Mouse (Mus musculus) ES-E14 (cell line): ENCODE measurements around the gene Ntm. TPM values are rescaled to one million over a fixed set of nuclear protein-coding genes. Genes with fewer than 3 reads are reported as not detected.

ENCODE experiments used
- DNase-seq: peaks from one replicate; pipeline ENCODE4 v3.0.0-alpha.2; 2013; ENCODE audit warnings: low read depth, low spot score
- H3K27ac ChIP-seq: 2 replicates; pipeline ENCODE4 v1.5.1; 2012; ENCODE audit warnings: low read depth, mild to moderate bottlenecking, low read length, moderate library complexity, mixed read lengths; ENCODE audit not compliant: poor library complexity, insufficient read depth, severe bottlenecking
- H3K36me3 ChIP-seq: 2 replicates; pipeline ENCODE4 v1.6.1; 2012; ENCODE audit warnings: mild to moderate bottlenecking, low read length, moderate library complexity, mixed read lengths; ENCODE audit not compliant: control insufficient read depth, poor library complexity, insufficient read depth, severe bottlenecking
- H3K4me1 ChIP-seq, 2 experiments: fragments of 150-350 bp in 1 of 2; sonication (generic) in 1 of 2; 2 replicates each; pipeline ENCODE4 v1.6.1; 2012; ENCODE audit warnings: low read length in 2 of 2, mild to moderate bottlenecking in 1 of 2, mixed read lengths in 1 of 2; ENCODE audit not compliant: control insufficient read depth in 2 of 2, insufficient read depth in 2 of 2, poor library complexity in 1 of 2
- H3K4me3 ChIP-seq, 2 experiments: fragments of 150-350 bp in 1 of 2; sonication (generic) in 1 of 2; 2 replicates each; pipeline ENCODE4 v1.5.1; 2012; ENCODE audit warnings: low read length in 2 of 2, low read depth in 1 of 2, mild to moderate bottlenecking in 1 of 2, mixed read lengths in 1 of 2; ENCODE audit not compliant: insufficient read depth in 1 of 2, poor library complexity in 1 of 2, severe bottlenecking in 1 of 2
- H3K9ac ChIP-seq: 2 replicates; pipeline ENCODE4 v1.6.1; 2012; ENCODE audit warnings: low read depth, mild to moderate bottlenecking, low read length, mixed read lengths; ENCODE audit not compliant: poor library complexity, insufficient read depth, severe bottlenecking
- H3K9me3 ChIP-seq: fragments of 150-350 bp; sonication (generic); 2 replicates; pipeline ENCODE4 v1.6.1; 2012; ENCODE audit warnings: low read depth, mild to moderate bottlenecking, low read length; ENCODE audit not compliant: control insufficient read depth, insufficient read depth
- CHD2 ChIP-seq: IDR thresholded peaks from 2 replicates; pipeline ENCODE4 v1.6.1; 2014; ENCODE audit warnings: mild to moderate bottlenecking, low read depth, low read length, inconsistent platforms
- HCFC1 ChIP-seq: IDR thresholded peaks from 2 replicates; pipeline ENCODE4 v1.6.1; 2012; ENCODE audit warnings: low read length, inconsistent platforms, borderline replicate concordance; ENCODE audit not compliant: insufficient read depth
- MAFK ChIP-seq: IDR thresholded peaks from 2 replicates; pipeline ENCODE4 v1.6.1; 2014; ENCODE audit warnings: mild to moderate bottlenecking, low read depth, low read length, inconsistent platforms; ENCODE audit not compliant: insufficient read depth
- ZC3H11A ChIP-seq: IDR thresholded peaks from 2 replicates; pipeline ENCODE4 v1.6.1; 2012; ENCODE audit warnings: low read depth, mild to moderate bottlenecking, inconsistent platforms, low read length, borderline replicate concordance
- ZNF384 ChIP-seq: IDR thresholded peaks from 2 replicates; pipeline ENCODE4 v1.6.1; 2012; ENCODE audit warnings: low read depth, low read length, inconsistent platforms
- in situ Hi-C, 2 experiments: fragments of 600-800 bp; cut with MboI; formaldehyde crosslinking; loops; one replicate each; pipeline ENCODE4 v1.15.1; 2025; ENCODE audit warnings: low sequenced_read_pairs in 2 of 2, inconsistent platforms in 1 of 2; ENCODE audit not compliant: unreplicated experiment in 2 of 2
- total RNA-seq: library from RNA; depleted of rRNA; stranded (reverse); fragments of 300-350 nt; gene quantifications from 2 replicates; pipeline ENCODE4 v1.2.3, GENCODE M21; 2012

The Ntm gene
- total RNA-seq, 1 experiment = 0.67 TPM

GRCm38 (mm10) chr9:29823716-29824115 lies 139.2 kb downstream of the Ntm start:
- no peak overlapping the region for H3K4me3 ChIP-seq
- no peak overlapping the region for H3K27ac ChIP-seq
- no peak overlapping the region for H3K9ac ChIP-seq
- no peak for TF ChIP-seq ZNF384
- no peak for TF ChIP-seq HCFC1
- TF ChIP-seq CHD2 = no peak
- no peak for TF ChIP-seq MAFK
- no peak for TF ChIP-seq ZC3H11A
- DNase-seq = no peak
- H3K9me3 ChIP-seq = no peaks in the 10 kb centered on the region
- in situ Hi-C loops = no loop called here
- H3K36me3 ChIP-seq = no peaks in the 10 kb centered on the region
- H3K4me1 ChIP-seq = no peaks in the 10 kb centered on the region

DNA sequence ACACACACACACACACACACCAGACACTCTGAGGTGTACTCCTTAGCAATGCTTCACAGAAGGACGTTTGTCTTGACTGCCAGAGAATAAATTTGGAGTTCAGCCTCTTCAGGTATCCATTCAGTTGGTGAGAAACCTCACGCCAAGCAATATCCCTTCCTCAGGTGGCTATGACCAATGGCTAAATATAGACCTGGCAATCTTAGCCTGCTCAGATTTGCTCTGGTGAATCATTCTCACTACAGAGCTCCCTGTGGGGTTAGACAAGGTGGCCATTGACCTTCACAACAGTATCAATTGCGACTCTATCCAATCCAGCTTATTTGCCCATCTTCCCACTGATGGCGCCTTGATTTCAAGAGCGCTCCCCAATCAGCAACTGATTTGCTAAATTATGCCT lies 150.3 kb downstream of the Ntm start:
- Histone ChIP-seq H3K27ac (no peak overlapping the region), H3K4me1 (no peaks in the 10 kb centered on the region), H3K36me3 (no peaks in the 10 kb centered on the region), H3K4me3 (no peak overlapping the region), H3K9ac (no peak overlapping the region), H3K9me3 (no peaks in the 10 kb centered on the region)
- DNase-seq = no peak
- no peak for TF ChIP-seq ZNF384
- TF ChIP-seq MAFK = no peak
- in situ Hi-C loops = no loop called here

DNA sequence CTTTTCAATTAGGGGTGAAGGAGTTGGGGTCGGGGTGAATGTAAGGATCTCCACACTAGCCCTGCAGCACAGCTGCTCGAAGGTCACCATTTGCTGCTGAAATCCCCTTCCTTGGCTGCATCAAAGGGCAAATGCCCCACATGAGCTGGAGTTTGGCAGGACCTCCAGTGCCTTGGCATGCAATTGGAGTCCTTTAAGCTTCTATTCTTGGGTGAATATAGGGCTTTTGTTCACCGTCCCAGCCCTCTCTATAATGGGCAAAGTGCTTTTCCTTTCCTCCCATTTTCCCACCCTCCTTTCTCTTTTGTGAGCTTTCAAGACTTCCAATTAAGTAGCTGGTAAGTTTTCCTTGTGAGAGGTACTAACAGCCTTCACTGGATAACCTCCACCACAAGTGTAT lies 156.2 kb downstream of the Ntm start:
- in situ Hi-C loops = no loop called here
- no peak for DNase-seq
- no peak overlapping the region for H3K27ac ChIP-seq
- H3K4me3 ChIP-seq = no peak overlapping the region
- no peaks in the 10 kb centered on the region for H3K36me3 ChIP-seq
- H3K9ac ChIP-seq = no peak overlapping the region
- no peaks in the 10 kb centered on the region for H3K4me1 ChIP-seq
- TF ChIP-seq MAFK = no peak
- TF ChIP-seq CHD2 = no peak
- no peak for TF ChIP-seq ZNF384
- no peaks in the 10 kb centered on the region for H3K9me3 ChIP-seq

GRCm38 (mm10) chr9:29804483-29804882 lies 158.5 kb downstream of the Ntm start:
- H3K9me3 ChIP-seq = no peaks in the 10 kb centered on the region
- in situ Hi-C loops = no loop called here
- TF ChIP-seq ZNF384 = no peak
- no peak for TF ChIP-seq CHD2
- TF ChIP-seq ZC3H11A = no peak
- TF ChIP-seq HCFC1 = no peak
- TF ChIP-seq MAFK = no peak

DNA sequence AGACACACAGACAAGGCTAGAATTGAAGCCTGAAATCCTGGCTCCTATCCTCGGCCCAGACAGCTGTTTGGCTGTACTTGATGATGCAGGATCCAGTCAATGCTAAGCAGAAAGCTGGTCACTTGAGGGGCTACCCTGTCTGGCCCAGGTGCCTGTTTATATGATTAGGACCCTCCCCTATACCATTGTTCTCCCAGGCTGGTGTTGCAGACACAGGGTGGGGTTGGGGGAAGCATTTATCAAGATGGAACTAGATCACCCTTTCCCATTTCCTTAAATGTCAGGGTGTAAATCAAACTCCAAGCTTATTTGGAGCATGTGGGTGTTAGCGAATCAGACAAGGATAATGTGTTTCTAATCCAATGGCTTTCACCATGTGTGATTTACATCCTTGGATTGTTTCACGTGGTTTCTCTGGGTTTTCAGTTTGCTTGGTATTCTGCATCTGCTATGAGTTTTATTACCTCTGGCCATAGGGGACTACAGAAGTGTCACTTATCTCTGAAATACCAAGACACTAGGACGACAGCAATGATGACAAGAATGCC lies 159.1 kb downstream of the Ntm start:
- DNase-seq = no peak
- Histone ChIP-seq H3K36me3 (no peaks in the 10 kb centered on the region), H3K4me3 (no peak overlapping the region), H3K4me1 (no peaks in the 10 kb centered on the region), H3K9ac (no peak overlapping the region), H3K27ac (no peak overlapping the region), H3K9me3 (no peaks in the 10 kb centered on the region)
- TF ChIP-seq HCFC1 (no peak), CHD2 (no peak), MAFK (no peak), ZC3H11A (no peak), ZNF384 (no peak)
- in situ Hi-C loops = no loop called here

More at GRCm38 (mm10) chr9:29804483-29804882, 158.5 kb downstream of the Ntm start:
- no peak overlapping the region for H3K4me3 ChIP-seq
- H3K4me1 ChIP-seq = no peaks in the 10 kb centered on the region
- DNase-seq = no peak
- no peak overlapping the region for H3K9ac ChIP-seq
- no peak overlapping the region for H3K27ac ChIP-seq
- H3K36me3 ChIP-seq = no peaks in the 10 kb centered on the region
